Mouse (Mus musculus): ENCODE measurements around the gene Ier2. TPM values are rescaled to one million over a fixed set of nuclear protein-coding genes. Genes with fewer than 3 reads are reported as not detected.
"Not testable (repeated sequence)": the region's sequence is repeated elsewhere in the genome, so short reads cannot be mapped to it uniquely, and the experiment has no call there.

Gene Ier2
- polyA plus RNA-seq, 1 experiment from 2014 or later: 20.1 TPM

- DNase-seq (ENCODE audit: low spot score): no peak
- H3K9me3 ChIP-seq (ENCODE audit: control insufficient read depth, low read length): no peaks in the 10 kb centered on the region
These were observed 24.5 kb upstream of the Ier2 start for GRCm38 (mm10) chr8:84687003-84687704.

GRCm38 (mm10) chr8:84686191-84687002, 23.7 kb upstream of the Ier2 start, which contains the start of gene Trmt1:
TSS of gene Trmt1 (plus strand) at chr8:84686307.
- peaks cover 41% of the 10 kb centered on the region for H3K4me1 ChIP-seq (replicated peaks; ENCODE audit: control insufficient read depth, insufficient read depth, low read length)
- peak within 1 kb of the TSS; percentile 100 for H3K4me3 ChIP-seq (replicated peaks; ENCODE audit: low read length)
- 12% methylated on average over 20 of the region's 20 CpGs for WGBS
- no peaks in the 10 kb centered on the region for H3K27me3 ChIP-seq (ENCODE audit: control insufficient read depth, insufficient read depth, low read length)
- ATAC-seq (ENCODE audit: low FRiP score) (no peak), DNase-seq (ENCODE audit: low spot score) (no peak)
- peak within 1 kb of the TSS; percentile 94 for H3K4me2 ChIP-seq (replicated peaks)
- H3K9ac ChIP-seq: peak within 1 kb of the TSS; percentile 100
- H3K36me3 ChIP-seq (replicated peaks; ENCODE audit: control insufficient read depth, insufficient read depth): peaks cover 8% of the 10 kb centered on the region; the same call in 1 of the 2 replicates
- peak within 1 kb of the TSS; percentile 91 for H3K27ac ChIP-seq
- H3K9me3 ChIP-seq (ENCODE audit: control insufficient read depth, low read length): no peaks in the 10 kb centered on the region

More at GRCm38 (mm10) chr8:84687003-84687704, 24.5 kb upstream of the Ier2 start:
- under 1% methylated on average over 58 of the region's 62 CpGs for WGBS
- H3K9ac ChIP-seq: peak overlapping the region; percentile 100
- H3K36me3 ChIP-seq (replicated peaks; ENCODE audit: control insufficient read depth, insufficient read depth): peaks cover 9% of the 10 kb centered on the region
- H3K27me3 ChIP-seq (ENCODE audit: control insufficient read depth, insufficient read depth, low read length): no peaks in the 10 kb centered on the region
- peak overlapping the region; percentile 100 for H3K4me3 ChIP-seq (replicated peaks; ENCODE audit: low read length)
- peak overlapping the region; percentile 91 for H3K27ac ChIP-seq
- peak; percentile 7; the same call in 1 of the 2 replicates for ATAC-seq (ENCODE audit: low FRiP score)
- H3K4me2 ChIP-seq (replicated peaks): peak overlapping the region; percentile 94
- peaks cover 41% of the 10 kb centered on the region for H3K4me1 ChIP-seq (replicated peaks; ENCODE audit: control insufficient read depth, insufficient read depth, low read length)

DNA sequence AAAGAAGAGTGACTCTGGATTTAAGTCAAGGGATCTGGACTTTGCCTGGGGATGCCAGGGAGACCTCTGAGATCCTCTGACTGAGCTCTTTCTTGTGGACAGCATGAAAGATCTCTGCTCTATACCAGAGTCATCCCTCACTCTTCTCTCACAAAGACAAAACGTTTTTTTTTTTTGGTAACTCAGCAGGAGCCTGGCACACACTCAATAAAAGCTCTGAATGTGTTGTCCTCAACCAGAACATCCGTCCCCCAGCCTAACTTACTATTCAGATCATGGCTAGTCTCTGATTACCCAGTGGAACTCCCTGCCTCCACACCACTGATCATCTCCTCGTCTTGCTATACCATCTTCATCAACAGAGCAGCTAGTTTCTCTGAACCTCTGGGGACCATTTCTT, 21.9 kb upstream of the Ier2 start:
- ATAC-seq (ENCODE audit: low FRiP score): no peak
- no peak for DNase-seq (ENCODE audit: low spot score)
- Histone ChIP-seq H3K9me3 (ENCODE audit: control insufficient read depth, low read length) (no peaks in the 10 kb centered on the region), H3K4me2 (replicated peaks) (no peak overlapping the region), H3K4me1 (replicated peaks; ENCODE audit: control insufficient read depth, insufficient read depth, low read length) (peaks cover 34% of the 10 kb centered on the region), H3K4me3 (replicated peaks; ENCODE audit: low read length) (no peak overlapping the region), H3K27me3 (ENCODE audit: control insufficient read depth, insufficient read depth, low read length) (no peaks in the 10 kb centered on the region), H3K36me3 (replicated peaks; ENCODE audit: control insufficient read depth, insufficient read depth) (peaks cover 8% of the 10 kb centered on the region; the same call in 1 of the 2 replicates), H3K9ac (no peak overlapping the region), H3K27ac (no peak overlapping the region)
- 22% methylated on average over 3 of the region's 3 CpGs for WGBS

DNA sequence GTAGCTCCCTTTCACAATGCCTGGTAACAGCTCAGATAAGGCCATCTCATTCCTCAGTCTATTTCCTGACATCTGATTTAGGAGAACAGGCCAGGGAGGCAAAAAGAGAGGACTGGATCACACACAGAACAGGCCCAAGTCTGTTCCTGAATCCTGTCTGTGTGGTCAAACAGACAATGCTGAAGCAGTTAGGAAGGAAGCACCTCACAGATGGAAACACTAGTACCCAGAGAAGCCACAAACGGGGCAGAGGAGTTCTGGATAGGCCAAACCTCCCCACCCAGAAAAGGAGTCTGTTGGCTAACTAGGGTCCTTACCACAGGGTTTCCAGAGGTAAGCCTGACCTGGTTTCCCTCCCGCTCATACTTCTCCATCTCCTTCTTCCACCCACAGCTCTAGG, 19.6 kb upstream of the Ier2 start:
- Histone ChIP-seq H3K9ac (no peak overlapping the region), H3K36me3 (replicated peaks; ENCODE audit: control insufficient read depth, insufficient read depth) (peaks cover 8% of the 10 kb centered on the region; the same call in 1 of the 2 replicates), H3K9me3 (ENCODE audit: control insufficient read depth, low read length) (no peaks in the 10 kb centered on the region), H3K4me1 (replicated peaks; ENCODE audit: control insufficient read depth, insufficient read depth, low read length) (peaks cover 23% of the 10 kb centered on the region), H3K4me3 (replicated peaks; ENCODE audit: low read length) (no peak overlapping the region), H3K27me3 (ENCODE audit: control insufficient read depth, insufficient read depth, low read length) (no peaks in the 10 kb centered on the region), H3K27ac (no peak overlapping the region), H3K4me2 (replicated peaks) (no peak overlapping the region)
- no peak for ATAC-seq (ENCODE audit: low FRiP score)
- no peak for DNase-seq (ENCODE audit: low spot score)
- WGBS: 82% methylated on average over 2 of the region's 2 CpGs

GRCm38 (mm10) chr8:84681476-84681875, 18.8 kb upstream of the Ier2 start:
- WGBS: 90% methylated on average over 2 of the region's 2 CpGs
- DNase-seq (ENCODE audit: low spot score) (no peak), ATAC-seq (ENCODE audit: low FRiP score) (no peak)
- peaks cover 19% of the 10 kb centered on the region for H3K4me1 ChIP-seq (replicated peaks; ENCODE audit: control insufficient read depth, insufficient read depth, low read length)
- H3K9me3 ChIP-seq (ENCODE audit: control insufficient read depth, low read length): no peaks in the 10 kb centered on the region
- H3K9ac ChIP-seq: no peak overlapping the region
- H3K27ac ChIP-seq: no peak overlapping the region
- H3K4me3 ChIP-seq (replicated peaks; ENCODE audit: low read length): no peak overlapping the region
- no peak overlapping the region for H3K4me2 ChIP-seq (replicated peaks)
- no peaks in the 10 kb centered on the region for H3K27me3 ChIP-seq (ENCODE audit: control insufficient read depth, insufficient read depth, low read length)
- H3K36me3 ChIP-seq (replicated peaks; ENCODE audit: control insufficient read depth, insufficient read depth): peaks cover 14% of the 10 kb centered on the region

- H3K27me3 ChIP-seq (ENCODE audit: control insufficient read depth, insufficient read depth, low read length): no peaks in the 10 kb centered on the region
- no peak overlapping the region for H3K4me2 ChIP-seq (replicated peaks)
- H3K9me3 ChIP-seq (ENCODE audit: control insufficient read depth, low read length): no peaks in the 10 kb centered on the region
- H3K27ac ChIP-seq: no peak overlapping the region
- H3K36me3 ChIP-seq (replicated peaks; ENCODE audit: control insufficient read depth, insufficient read depth): peaks cover 49% of the 10 kb centered on the region
- no peak overlapping the region for H3K4me3 ChIP-seq (replicated peaks; ENCODE audit: low read length)
- 94% methylated on average over 5 of the region's 5 CpGs for WGBS
- no peak for ATAC-seq (ENCODE audit: low FRiP score)
- no peaks in the 10 kb centered on the region for H3K4me1 ChIP-seq (replicated peaks; ENCODE audit: control insufficient read depth, insufficient read depth, low read length)
- H3K9ac ChIP-seq: no peak overlapping the region
- DNase-seq (ENCODE audit: low spot score): no peak
These were observed 14.7 kb upstream of the Ier2 start for GRCm38 (mm10) chr8:84677305-84677704.

DNA sequence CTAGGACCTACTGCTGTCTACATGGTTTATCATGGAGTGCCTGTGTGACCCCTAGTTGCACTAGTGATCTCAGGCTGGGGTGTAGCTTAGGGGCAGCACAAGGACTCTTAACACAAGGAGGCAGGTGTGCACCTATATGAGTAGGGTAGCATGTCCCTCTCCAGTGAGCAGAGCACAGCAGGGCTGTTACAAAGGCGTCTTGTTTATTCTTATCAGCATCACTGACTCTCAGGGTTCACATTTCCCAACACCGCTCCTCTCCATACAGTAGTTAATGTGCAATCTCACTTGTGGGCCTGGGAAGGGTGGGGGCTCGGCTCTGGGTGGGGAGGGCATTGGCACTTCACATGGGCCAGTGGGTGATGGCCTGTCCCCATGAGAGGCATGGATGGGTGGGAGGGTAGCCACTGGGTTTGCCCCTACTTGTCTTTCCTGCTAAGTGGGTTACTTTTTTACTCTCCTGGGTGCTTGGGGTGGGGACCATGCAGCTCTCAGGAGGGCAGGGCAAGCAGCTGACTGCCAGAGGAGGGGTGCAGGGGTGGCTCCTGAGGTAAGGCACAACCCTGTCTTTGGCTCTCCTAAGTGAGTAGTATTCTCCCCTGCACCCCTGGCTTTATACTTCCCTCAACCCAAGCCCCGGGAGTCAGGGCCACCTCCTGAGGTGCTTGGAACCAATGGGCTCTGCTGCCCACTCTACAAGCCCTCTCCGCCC, 7.8 kb upstream of the Ier2 start:
- not testable (repeated sequence) for DNase-seq (ENCODE audit: low spot score); H3K9me3 ChIP-seq (ENCODE audit: control insufficient read depth, low read length); H3K4me1 ChIP-seq (replicated peaks; ENCODE audit: control insufficient read depth, insufficient read depth, low read length); H3K9ac ChIP-seq; H3K4me3 ChIP-seq (replicated peaks; ENCODE audit: low read length); H3K27ac ChIP-seq; H3K4me2 ChIP-seq (replicated peaks); H3K27me3 ChIP-seq (ENCODE audit: control insufficient read depth, insufficient read depth, low read length)
- ATAC-seq (ENCODE audit: low FRiP score): peak; percentile 35; the same call in 1 of the 2 replicates
- 94% methylated on average over 5 of the region's 5 CpGs for WGBS
- H3K36me3 ChIP-seq (replicated peaks; ENCODE audit: control insufficient read depth, insufficient read depth): peaks cover 57% of the 10 kb centered on the region

GRCm38 (mm10) chr8:84668731-84669485, 6.3 kb upstream of the Ier2 start:
- no peak for ATAC-seq (ENCODE audit: low FRiP score)
- Histone ChIP-seq H3K9me3 (ENCODE audit: control insufficient read depth, low read length) (no peaks in the 10 kb centered on the region), H3K27me3 (ENCODE audit: control insufficient read depth, insufficient read depth, low read length) (no peaks in the 10 kb centered on the region), H3K4me2 (replicated peaks) (no peak overlapping the region), H3K4me3 (replicated peaks; ENCODE audit: low read length) (no peak overlapping the region), H3K27ac (no peak overlapping the region), H3K4me1 (replicated peaks; ENCODE audit: control insufficient read depth, insufficient read depth, low read length) (peaks cover 12% of the 10 kb centered on the region; the same call in 1 of the 2 replicates), H3K36me3 (replicated peaks; ENCODE audit: control insufficient read depth, insufficient read depth) (peaks cover 43% of the 10 kb centered on the region), H3K9ac (no peak overlapping the region)
- 81% methylated on average over 6 of the region's 6 CpGs for WGBS
- no peak for DNase-seq (ENCODE audit: low spot score)

Data from hindbrain, embryonic 14.5 days (tissue).